Mouse (Mus musculus) layer of hippocampus, adult 2 months (tissue): Measurements from ENCODE around the gene Notch2. TPM values are rescaled to one million over a fixed set of nuclear protein-coding genes. Genes with fewer than 3 reads are reported as not detected.

Source experiments
- DNase-seq, 2 experiments: peaks; one replicate each; pipeline ENCODE4 v3.0.0; 2022; ENCODE audit warnings: low spot score in 2 of 2
- H3K27ac ChIP-seq: fragments of 200-600 bp; 2 replicates; pipeline ENCODE4 v1.8.1; 2022
- H3K4me3 ChIP-seq: fragments of 200-600 bp; 2 replicates; pipeline ENCODE4 v1.8.1; 2022; ENCODE audit warnings: mild to moderate bottlenecking
- CTCF ChIP-seq: fragments of 200-600 bp; conservative IDR thresholded peaks from 2 replicates; pipeline ENCODE4 v1.8.1; 2022; ENCODE audit warnings: antibody characterized with exemption, mild to moderate bottlenecking, moderate library complexity
- total RNA-seq, 2 experiments: library from RNA; stranded (reverse); gene quantifications; 2 replicates each; pipeline ENCODE4 v1.2.3; 2021

Notch2 gene
- total RNA-seq, 2 experiments from 2014 or later, result 22.2 to 25.5 TPM

GRCm38 (mm10) chr3:98025921-98026880, 12.9 kb downstream of the Notch2 start:
- H3K4me3 ChIP-seq, result no peak overlapping the region
- H3K27ac ChIP-seq, result peak overlapping the region; percentile 79
- TF ChIP-seq CTCF, result no peak
- no peak for DNase-seq

- Histone ChIP-seq H3K27ac (0 out of 2 replicates have a peak overlapping the region, but pooled peaks have one; percentile 23), H3K4me3 (no peak overlapping the region)
- no peak for DNase-seq
- no peak for TF ChIP-seq CTCF
These were observed 14.0 kb downstream of the Notch2 start for GRCm38 (mm10) chr3:98027371-98027774.

- DNase-seq, result no peak
- Histone ChIP-seq H3K27ac (0 out of 2 replicates have a peak overlapping the region, but pooled peaks have one; percentile 23), H3K4me3 (no peak overlapping the region)
- TF ChIP-seq CTCF, result no peak
These were observed 14.7 kb downstream of the Notch2 start for GRCm38 (mm10) chr3:98028072-98028471.

- no peak overlapping the region for H3K27ac ChIP-seq
- no peak for TF ChIP-seq CTCF
- no peak overlapping the region for H3K4me3 ChIP-seq
- DNase-seq, result no peak
These were observed 15.6 kb downstream of the Notch2 start for GRCm38 (mm10) chr3:98028936-98029335.

- no peak for TF ChIP-seq CTCF
- no peak overlapping the region for H3K27ac ChIP-seq
- no peak overlapping the region for H3K4me3 ChIP-seq
- no peak for DNase-seq
These were observed 17.8 kb downstream of the Notch2 start for GRCm38 (mm10) chr3:98031104-98031503.

- no peak for DNase-seq
- no peak for TF ChIP-seq CTCF
- H3K4me3 ChIP-seq, result no peak overlapping the region
- no peak overlapping the region for H3K27ac ChIP-seq
These were observed 18.9 kb downstream of the Notch2 start for GRCm38 (mm10) chr3:98032191-98032590.

- no peak for DNase-seq
- TF ChIP-seq CTCF, result no peak
- H3K4me3 ChIP-seq, result no peak overlapping the region
- H3K27ac ChIP-seq, result peak overlapping the region; percentile 5; the same call in 1 of the 2 replicates
These were observed 19.6 kb downstream of the Notch2 start for GRCm38 (mm10) chr3:98032944-98033343.

- no peak overlapping the region for H3K4me3 ChIP-seq
- TF ChIP-seq CTCF, result no peak
These were observed 21.6 kb downstream of the Notch2 start for GRCm38 (mm10) chr3:98034622-98035593.

GRCm38 (mm10) chr3:98036161-98036560, 22.8 kb downstream of the Notch2 start:
- no peak overlapping the region for H3K27ac ChIP-seq
- no peak overlapping the region for H3K4me3 ChIP-seq
- no peak for TF ChIP-seq CTCF
- DNase-seq, result no peak

More at GRCm38 (mm10) chr3:98034622-98035593, 21.6 kb downstream of the Notch2 start:
- no peak for DNase-seq
- H3K27ac ChIP-seq, result peak overlapping the region; percentile 46; the same call in 1 of the 2 replicates

- no peak for TF ChIP-seq CTCF
- no peak for DNase-seq
- H3K4me3 ChIP-seq, result no peak overlapping the region
- H3K27ac ChIP-seq, result no peak overlapping the region
These were observed 23.8 kb downstream of the Notch2 start for GRCm38 (mm10) chr3:98037151-98037550.

GRCm38 (mm10) chr3:98038658-98039057, 25.3 kb downstream of the Notch2 start:
- Histone ChIP-seq H3K4me3 (no peak overlapping the region), H3K27ac (peak overlapping the region; percentile 62)
- no peak for DNase-seq
- no peak for TF ChIP-seq CTCF

GRCm38 (mm10) chr3:98039223-98039622, 25.9 kb downstream of the Notch2 start:
- Histone ChIP-seq H3K4me3 (no peak overlapping the region), H3K27ac (peak overlapping the region; percentile 62)
- no peak for TF ChIP-seq CTCF
- DNase-seq, result no peak
